Mouse (Mus musculus) cerebellum, adult 2 months (tissue): ENCODE data around the gene Ky.

Experiments
- CTCF ChIP-seq: fragments of 200-500 bp; IDR thresholded peaks from 2 replicates; pipeline ENCODE4 v1.5.1; 2011; ENCODE audit warnings: low read depth, mild to moderate bottlenecking, control low read depth, low read length, moderate library complexity, borderline replicate concordance; ENCODE audit not compliant: insufficient read depth
- POLR2A ChIP-seq: fragments of 200-500 bp; IDR thresholded peaks from 2 replicates; pipeline ENCODE4 v1.6.1; 2011; ENCODE audit warnings: low read length, control low read depth, borderline replicate concordance; ENCODE audit not compliant: insufficient read depth

DNA sequence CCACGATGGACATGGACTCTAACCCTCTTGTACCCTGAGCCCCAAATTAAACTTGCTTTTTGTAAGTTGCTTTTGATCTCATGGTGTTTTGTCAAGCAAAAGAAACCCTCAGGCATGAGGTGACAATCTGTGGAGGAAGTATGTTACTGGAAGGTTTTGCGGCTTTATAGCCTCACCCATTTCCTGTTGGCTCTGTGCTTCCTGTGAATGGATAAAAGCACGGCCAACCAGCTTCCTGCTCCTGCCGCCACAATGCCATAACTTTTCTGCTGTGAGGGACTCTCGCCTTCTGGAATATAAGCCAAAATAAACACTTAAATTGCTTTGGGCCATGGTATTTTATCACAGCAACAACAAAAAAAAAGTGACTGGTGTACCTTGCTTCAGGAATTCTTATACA, 71.9 kb downstream of the Ky start:
- TF ChIP-seq CTCF: no peak
- no peak for TF ChIP-seq POLR2A
